Mouse (Mus musculus) lung, postnatal 0 days (tissue): ENCODE measurements around the gene Oas2.

Experiments
- CTCF ChIP-seq: IDR thresholded peaks from 2 replicates; pipeline ENCODE4 v1.5.1; 2016; ENCODE audit warnings: antibody characterized with exemption, mild to moderate bottlenecking
- EP300 ChIP-seq: IDR thresholded peaks from 2 replicates; pipeline ENCODE4 v1.6.1; 2016; ENCODE audit warnings: antibody characterized with exemption, mild to moderate bottlenecking, control low read depth

DNA sequence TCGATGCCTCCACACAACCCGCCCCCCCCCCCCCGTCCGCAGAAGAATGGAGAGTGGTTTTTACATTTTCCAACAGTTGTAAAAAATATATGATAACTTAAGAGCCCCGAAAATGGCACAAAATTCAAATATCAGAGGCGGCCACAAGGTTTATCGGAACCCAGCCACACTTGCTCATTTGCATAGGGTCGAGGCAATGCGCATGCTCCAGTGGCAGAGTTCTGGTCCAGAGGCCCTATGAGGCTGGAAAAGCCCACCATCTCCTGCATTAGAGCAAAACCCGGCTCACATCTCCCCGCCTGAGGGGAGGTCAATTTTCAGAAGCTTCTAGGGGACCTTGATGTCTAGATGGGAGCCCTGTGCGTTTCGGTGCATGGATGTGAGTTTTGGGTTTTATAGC is 42.7 kb downstream of the Oas2 start:
- no peak for TF ChIP-seq CTCF
- no peak for TF ChIP-seq EP300
